Comparison of ENCODE assay signal across 26 mouse cellular contexts in genomic region chr16:14375942-14376341, GRCm38 (mm10).
"Had no signal": no experiment of that assay in that cellular context is flagged by ENCODE, and none has a peak within 500 bp of the region (broad histone marks: within the 10 kb centered on the region; RNA-seq: fewer than 3 reads in every experiment).

No protein-coding gene starts in this region.

- H3K4me2 ChIP-seq: heart, embryonic 11.5 days; heart, embryonic 13.5 days; heart, embryonic 15.5 days; hindbrain, embryonic 12.5 days; hindbrain, embryonic 14.5 days; intestine, embryonic 15.5 days; limb, embryonic 12.5 days; liver, embryonic 11.5 days; liver, embryonic 13.5 days had no signal

- H3K36me3 ChIP-seq: heart, embryonic 13.5 days; heart, embryonic 15.5 days; hindbrain, embryonic 10.5 days; hindbrain, embryonic 12.5 days; intestine, embryonic 15.5 days; limb, embryonic 10.5 days; limb, embryonic 12.5 days; liver, embryonic 13.5 days had no signal

- H3K27ac ChIP-seq: heart, embryonic 13.5 days; heart, embryonic 15.5 days; hindbrain, embryonic 10.5 days; hindbrain, embryonic 12.5 days; hindbrain, embryonic 14.5 days; intestine, embryonic 15.5 days; layer of hippocampus, adult 2 months; left cerebral cortex, adult 2 months; limb, embryonic 10.5 days; limb, embryonic 12.5 days; liver, embryonic 13.5 days had no signal

- H3K9ac ChIP-seq: heart, embryonic 13.5 days; heart, embryonic 15.5 days; hindbrain, embryonic 12.5 days; hindbrain, embryonic 14.5 days; intestine, embryonic 15.5 days; limb, embryonic 12.5 days; liver, embryonic 13.5 days had no signal

- DNase-seq: gastrocnemius, postnatal 25 days; heart, adult 18-20 months; heart, postnatal 14 days; heart, postnatal 36 days; kidney, adult 18-20 months; kidney, adult 8-10 months; kidney, postnatal 10 days; kidney, postnatal 25 days; kidney, postnatal 4 days; liver; liver, embryonic 13.5 days had no signal

- H3K27me3 ChIP-seq: heart, embryonic 13.5 days; heart, embryonic 15.5 days; hindbrain, embryonic 12.5 days; intestine, embryonic 15.5 days; limb, embryonic 12.5 days; liver, embryonic 13.5 days had no signal

- ATAC-seq: hindbrain, embryonic 16.5 days; inflammation-experienced regulatory T-cells, adult 6 months; intestine, embryonic 15.5 days; intestine, postnatal 0 days had no signal

- H3K4me1 ChIP-seq: hindbrain, embryonic 10.5 days had no signal

- H3K9me3 ChIP-seq: heart, embryonic 13.5 days; heart, embryonic 15.5 days; hindbrain, embryonic 10.5 days; hindbrain, embryonic 12.5 days; intestine, embryonic 15.5 days; limb, embryonic 10.5 days; limb, embryonic 12.5 days; liver, embryonic 13.5 days had no signal

- H3K4me3 ChIP-seq: heart, embryonic 13.5 days; heart, embryonic 15.5 days; hindbrain, embryonic 10.5 days; hindbrain, embryonic 12.5 days; intestine, embryonic 15.5 days; layer of hippocampus, adult 2 months; left cerebral cortex, adult 2 months; limb, embryonic 10.5 days; limb, embryonic 12.5 days; liver, embryonic 13.5 days had no signal
